Mouse (Mus musculus) heart, postnatal 0 days (tissue): ENCODE data around the gene Ccdc82. TPM values are rescaled to one million over a fixed set of nuclear protein-coding genes. Genes with fewer than 3 reads are reported as not detected.
A peak's percentile ranks its signal among the peaks of the same experiment; 100 is the strongest.

Experiments used
- ATAC-seq: fragments of 200-750 bp; cut with Nextera tagmentation; 2 replicates; pipeline ENCODE4 v1.8.0; 2017; ENCODE audit warnings: low read depth, moderate number of reproducible peaks, moderate library complexity; ENCODE audit not compliant: insufficient read depth
- DNase-seq: peaks from one replicate; pipeline ENCODE4 v3.0.0-alpha.2; 2016; ENCODE audit warnings: low spot score
- H3K27ac ChIP-seq: fragments of 300-500 bp; sonication (generic); 2 replicates; pipeline ENCODE4 v1.5.1; 2014; ENCODE audit warnings: low read depth, mild to moderate bottlenecking
- H3K27me3 ChIP-seq: fragments of 300-500 bp; sonication (generic); 2 replicates; pipeline ENCODE4 v1.6.1; 2014; ENCODE audit warnings: low read length, mixed read lengths; ENCODE audit not compliant: control insufficient read depth, insufficient read depth
- H3K36me3 ChIP-seq: fragments of 300-500 bp; sonication (generic); replicated peaks from 2 replicates; pipeline ENCODE4 v1.6.1; 2014; ENCODE audit warnings: low read length, mixed read lengths; ENCODE audit not compliant: control insufficient read depth, insufficient read depth
- H3K4me1 ChIP-seq: fragments of 300-500 bp; sonication (generic); 2 replicates; pipeline ENCODE4 v1.6.1; 2014; ENCODE audit warnings: antibody characterized with exemption; ENCODE audit not compliant: control insufficient read depth, insufficient read depth
- H3K4me2 ChIP-seq: fragments of 300-500 bp; sonication (generic); 2 replicates; pipeline ENCODE4 v1.6.1; 2014; ENCODE audit warnings: low read depth, mild to moderate bottlenecking, low read length, moderate library complexity
- H3K4me3 ChIP-seq: fragments of 300-500 bp; sonication (generic); 2 replicates; pipeline ENCODE4 v1.5.1; 2014; ENCODE audit warnings: low read depth, low read length
- H3K9ac ChIP-seq: fragments of 300-500 bp; sonication (generic); replicated peaks from 2 replicates; pipeline ENCODE4 v1.6.1; 2014; ENCODE audit warnings: low read depth, low read length, mixed read lengths
- H3K9me3 ChIP-seq: fragments of 300-500 bp; sonication (generic); replicated peaks from 2 replicates; pipeline ENCODE4 v1.6.1; 2016; ENCODE audit warnings: low read length; ENCODE audit not compliant: control insufficient read depth
- CTCF ChIP-seq: IDR thresholded peaks from 2 replicates; pipeline ENCODE4 v1.5.1; 2016; ENCODE audit warnings: antibody characterized with exemption, control low read depth, low read depth
- EP300 ChIP-seq: IDR thresholded peaks from 2 replicates; pipeline ENCODE4 v1.6.1; 2016; ENCODE audit warnings: antibody characterized with exemption, low read depth
- WGBS: fragments of 180-500 bp; shearing (Covaris S2); extraction: QIAGEN DNeasy Blood & Tissue Kit; methylation state at CpG from one replicate; pipeline ENCODE4 v1.1.7; 2014; 5-methylcytosine and 5-hydroxymethylcytosine counted together
- polyA plus RNA-seq: library from polyadenylated mRNA; unstranded; fragments of >200 nt; fragmentation: Nextera tagmentation; extraction: Ambion mirVana; gene quantifications from 2 replicates; pipeline ENCODE4 v1.2.1, GENCODE M21; 2015
- total RNA-seq: library from RNA; depleted of rRNA; stranded (reverse); fragments of >200 nt; gene quantifications from 2 replicates; pipeline ENCODE4 v1.2.3, GENCODE M21; 2014; ENCODE audit warnings: low replicate concordance

Ccdc82 gene
- total and polyA plus RNA-seq, 2 experiments from 2014 or later: 4.1 to 7.9 TPM

GRCm38 (mm10) chr9:13313923-13314322, 67.2 kb downstream of the Ccdc82 start:
- Histone ChIP-seq H3K9ac (no peak overlapping the region), H3K27ac (no peak overlapping the region), H3K27me3 (no peaks in the 10 kb centered on the region), H3K4me3 (no peak overlapping the region), H3K4me2 (no peak overlapping the region), H3K9me3 (no peaks in the 10 kb centered on the region), H3K36me3 (no peaks in the 10 kb centered on the region), H3K4me1 (peaks cover 29% of the 10 kb centered on the region)
- no peak for TF ChIP-seq CTCF
- no peak for TF ChIP-seq EP300
- DNase-seq: no peak
- 89% methylated on average over 2 of the region's 2 CpGs for WGBS
- no peak for ATAC-seq

GRCm38 (mm10) chr9:13314577-13315004, 67.8 kb downstream of the Ccdc82 start:
- WGBS: 54% methylated on average over 5 of the region's 5 CpGs
- no peak overlapping the region for H3K4me2 ChIP-seq
- DNase-seq: no peak
- no peak for ATAC-seq
- no peak for TF ChIP-seq EP300
- no peak for TF ChIP-seq CTCF
- no peak overlapping the region for H3K27ac ChIP-seq
- H3K36me3 ChIP-seq: no peaks in the 10 kb centered on the region
- H3K9me3 ChIP-seq: no peaks in the 10 kb centered on the region
- H3K4me3 ChIP-seq: no peak overlapping the region
- no peaks in the 10 kb centered on the region for H3K27me3 ChIP-seq
- no peak overlapping the region for H3K9ac ChIP-seq
- H3K4me1 ChIP-seq: peaks cover 29% of the 10 kb centered on the region

- Histone ChIP-seq H3K27ac (peak overlapping the region; percentile 18; the same call in 1 of the 2 replicates), H3K4me1 (peaks cover 29% of the 10 kb centered on the region), H3K9me3 (no peaks in the 10 kb centered on the region), H3K27me3 (no peaks in the 10 kb centered on the region), H3K36me3 (no peaks in the 10 kb centered on the region), H3K4me3 (no peak overlapping the region), H3K9ac (no peak overlapping the region), H3K4me2 (no peak overlapping the region)
- ATAC-seq (no peak), DNase-seq (no peak)
- TF ChIP-seq EP300 (no peak), CTCF (no peak)
- WGBS: 41% methylated on average over 5 of the region's 5 CpGs
Observed at GRCm38 (mm10) chr9:13315393-13315792, 68.6 kb downstream of the Ccdc82 start.

GRCm38 (mm10) chr9:13319566-13319965, 72.8 kb downstream of the Ccdc82 start:
- TF ChIP-seq CTCF: no peak
- no peak for TF ChIP-seq EP300
- H3K27me3 ChIP-seq: no peaks in the 10 kb centered on the region
- WGBS: 92% methylated on average over 2 of the region's 2 CpGs
- H3K4me2 ChIP-seq: no peak overlapping the region
- DNase-seq: no peak
- H3K27ac ChIP-seq: no peak overlapping the region
- H3K4me1 ChIP-seq: peaks cover 41% of the 10 kb centered on the region
- ATAC-seq: no peak
- H3K9ac ChIP-seq: no peak overlapping the region
- no peak overlapping the region for H3K4me3 ChIP-seq
- H3K36me3 ChIP-seq: no peaks in the 10 kb centered on the region
- H3K9me3 ChIP-seq: no peaks in the 10 kb centered on the region

- Histone ChIP-seq H3K4me3 (no peak overlapping the region), H3K36me3 (no peaks in the 10 kb centered on the region), H3K27ac (no peak overlapping the region), H3K4me1 (peaks cover 28% of the 10 kb centered on the region), H3K9me3 (no peaks in the 10 kb centered on the region), H3K9ac (no peak overlapping the region), H3K4me2 (no peak overlapping the region), H3K27me3 (no peaks in the 10 kb centered on the region)
- DNase-seq (no peak), ATAC-seq (no peak)
- TF ChIP-seq CTCF (no peak), EP300 (no peak)
- WGBS: 39% methylated on average over 5 of the region's 5 CpGs
Observed at GRCm38 (mm10) chr9:13320800-13321364, 74.1 kb downstream of the Ccdc82 start.

DNA sequence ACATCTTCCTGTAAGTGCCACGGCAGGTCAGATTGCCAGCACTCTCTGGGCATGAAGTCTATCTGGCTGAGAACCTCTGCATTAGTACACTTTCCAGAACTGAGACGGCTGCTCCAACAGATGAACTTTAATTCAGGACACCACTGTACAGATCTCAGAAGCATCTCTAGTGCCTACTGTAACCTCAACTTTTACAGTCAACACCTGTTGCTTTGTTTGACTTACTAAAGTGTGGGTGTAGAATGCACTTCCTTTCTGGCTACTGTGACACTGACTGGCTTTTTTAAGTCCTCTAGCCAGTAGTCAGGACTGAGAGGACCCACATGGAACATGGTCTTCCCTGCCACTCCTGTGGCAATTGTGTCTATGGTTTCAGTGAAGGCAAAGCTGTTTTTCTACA, 76.3 kb downstream of the Ccdc82 start:
- Histone ChIP-seq H3K4me1 (peaks cover 17% of the 10 kb centered on the region), H3K4me3 (no peak overlapping the region), H3K27ac (peak overlapping the region; percentile 68), H3K27me3 (no peaks in the 10 kb centered on the region), H3K4me2 (no peak overlapping the region), H3K9ac (no peak overlapping the region), H3K36me3 (no peaks in the 10 kb centered on the region), H3K9me3 (no peaks in the 10 kb centered on the region)
- no peak for DNase-seq
- no peak for ATAC-seq
- TF ChIP-seq EP300: no peak
- TF ChIP-seq CTCF: no peak
- WGBS: 30% methylated on average over 2 of the region's 2 CpGs
